Mouse (Mus musculus) monocyte, adult 5-6 weeks (primary cell): Measurements from ENCODE around the gene Zfp641. TPM values are rescaled to one million over a fixed set of nuclear protein-coding genes. Genes with fewer than 3 reads are reported as not detected.

ENCODE experiments used
- ATAC-seq: fragments of 153-309, 156-312 bp; replicated peaks from 2 replicates; pipeline ENCODE4 v1.8.0; 2017; ENCODE audit warnings: mild to moderate bottlenecking; ENCODE audit not compliant: low TSS enrichment, insufficient number of reproducible peaks, severe bottlenecking, poor library complexity, low FRiP score
- total RNA-seq: library from RNA; stranded (forward); fragments of 200-1000, 200-491, 200-594 nt; gene quantifications from 3 replicates; pipeline ENCODE4 v1.2.3, GENCODE M21; 2017

Gene Zfp641
- not detected in 3 replicates for total RNA-seq

GRCm38 (mm10) chr15:98295628-98296551 lies at the start of gene Zfp641:
Zfp641 (minus strand) TSS chr15:98296161.
- ATAC-seq: no peak

- ATAC-seq: no peak
These were observed 44.9 kb upstream of the Zfp641 start, which contains the start of gene Olfr284 for GRCm38 (mm10) chr15:98340887-98341286. Olfr284 (minus strand) TSS chr15:98340987.

GRCm38 (mm10) chr15:98317177-98317724 lies 21.3 kb upstream of the Zfp641 start, which contains the start of gene Olfr285:
Olfr285 (minus strand) TSS chr15:98317353.
- no peak for ATAC-seq

- ATAC-seq: no peak
These were observed 19.7 kb upstream of the Zfp641 start for GRCm38 (mm10) chr15:98315703-98316102.

GRCm38 (mm10) chr15:98293651-98294050 lies 2.3 kb downstream of the Zfp641 start:
- no peak for ATAC-seq

GRCm38 (mm10) chr15:98288566-98288965 lies 7.4 kb downstream of the Zfp641 start:
- ATAC-seq: no peak

GRCm38 (mm10) chr15:98286418-98286817 lies 9.5 kb downstream of the Zfp641 start:
- ATAC-seq: no peak

GRCm38 (mm10) chr15:98257776-98258175 lies 38.2 kb downstream of the Zfp641 start:
- ATAC-seq: no peak

GRCm38 (mm10) chr15:98257193-98257592 lies 38.8 kb downstream of the Zfp641 start, which contains the start of gene H1fnt:
H1fnt (minus strand) TSS chr15:98257293.
- ATAC-seq: no peak

- ATAC-seq: no peak
These were observed 39.7 kb downstream of the Zfp641 start for GRCm38 (mm10) chr15:98256271-98256670.

Other genes starting within 250 kb of the Zfp641 start
- 2.6 to 3.4 TPM (median 3.3 TPM) in 3 replicates for gene Pfkm, start 203.6 kb downstream of the Zfp641 start, total RNA-seq
- gene Senp1, start 202.4 kb downstream of the Zfp641 start, total RNA-seq: 39.4 to 66.2 TPM (median 59.8 TPM) in 3 replicates
- 21.4 to 28.3 TPM (median 21.7 TPM) in 3 replicates for gene Asb8, start 130.5 kb downstream of the Zfp641 start, total RNA-seq
- gene Ccdc184, start 129.0 kb downstream of the Zfp641 start, total RNA-seq: not detected in 3 replicates
- gene Olfr288, start 100.6 kb downstream of the Zfp641 start, total RNA-seq: not detected in 3 replicates
- gene Gm44579, start 75.2 kb downstream of the Zfp641 start, total RNA-seq: not detected in 3 replicates
- gene Olfr287, start 75.1 kb downstream of the Zfp641 start, total RNA-seq: not detected in 3 replicates
- not detected in 3 replicates for gene Olfr286, start 61.7 kb downstream of the Zfp641 start, total RNA-seq
- not detected in 3 replicates for gene H1fnt, start 38.9 kb downstream of the Zfp641 start, total RNA-seq
- not detected in 3 replicates for gene Olfr285, start 21.2 kb upstream of the Zfp641 start, total RNA-seq
- not detected in 3 replicates for gene Olfr284, start 44.8 kb upstream of the Zfp641 start, total RNA-seq
- gene Olfr283, start 84.8 kb upstream of the Zfp641 start, total RNA-seq: not detected in 3 replicates
- gene Olfr282, start 135.1 kb upstream of the Zfp641 start, total RNA-seq: not detected in 3 replicates
- not detected in 3 replicates for gene Olfr281, start 156.4 kb upstream of the Zfp641 start, total RNA-seq
- gene OR5BS1P, start 173.7 kb upstream of the Zfp641 start, total RNA-seq: not detected in 3 replicates
- gene Lalba, start 186.6 kb upstream of the Zfp641 start, total RNA-seq: not detected in 3 replicates
- not detected in 3 replicates for gene Olfr279, start 196.2 kb upstream of the Zfp641 start, total RNA-seq
- 35.4 to 46.2 TPM (median 40.6 TPM) in 3 replicates for gene Kansl2, start 238.1 kb upstream of the Zfp641 start, total RNA-seq